Mouse (Mus musculus) stomach, postnatal 0 days (tissue): Measurements from ENCODE around the gene Cav1.

ENCODE experiments used
- CTCF ChIP-seq: IDR thresholded peaks from 2 replicates; pipeline ENCODE4 v1.5.1; 2016; ENCODE audit warnings: antibody characterized with exemption, low read depth, mild to moderate bottlenecking, moderate library complexity
- EP300 ChIP-seq: optimal IDR thresholded peaks from 2 replicates; pipeline ENCODE3; 2016; ENCODE audit warnings: antibody characterized with exemption

DNA sequence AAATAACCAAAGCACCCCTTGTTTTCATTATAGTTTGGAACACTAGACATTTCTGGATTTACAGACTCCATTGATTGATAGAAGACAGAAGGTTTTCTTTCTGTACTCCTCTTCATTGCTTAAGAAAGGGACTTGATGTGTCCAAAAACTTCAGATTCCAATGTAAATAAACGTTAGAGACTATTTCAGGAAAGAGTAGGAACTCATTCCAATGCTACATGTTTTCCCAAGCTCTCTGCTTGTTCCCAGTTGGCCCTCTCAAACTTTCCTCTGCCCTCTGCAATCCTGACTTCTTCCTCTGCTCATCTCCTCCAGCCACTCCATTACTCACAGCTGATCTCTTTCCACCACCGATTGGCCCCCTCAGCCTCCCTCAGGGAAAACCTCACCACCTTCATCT lies 43.3 kb upstream of the Cav1 start:
- no peak for TF ChIP-seq CTCF
- TF ChIP-seq EP300 = no peak
